Mouse (Mus musculus) right cerebral cortex, postnatal 36 days (tissue): ENCODE measurements around the gene Scn2a.
"Not testable (repeated sequence)": the region's sequence is repeated elsewhere in the genome, so short reads cannot be mapped to it uniquely, and the experiment has no call there.

Experiments
- DNase-seq, 2 experiments: peaks; one replicate each; pipeline ENCODE4 v3.0.0; 2022; ENCODE audit warnings: low spot score in 2 of 2, mixed read lengths in 1 of 2

Gene Scn2a

GRCm38 (mm10) chr2:65695061-65695460 is 74.5 kb downstream of the Scn2a start:
- no peak for DNase-seq

- DNase-seq, result no peak
Measured at GRCm38 (mm10) chr2:65700246-65700645, 79.7 kb downstream of the Scn2a start.

DNA sequence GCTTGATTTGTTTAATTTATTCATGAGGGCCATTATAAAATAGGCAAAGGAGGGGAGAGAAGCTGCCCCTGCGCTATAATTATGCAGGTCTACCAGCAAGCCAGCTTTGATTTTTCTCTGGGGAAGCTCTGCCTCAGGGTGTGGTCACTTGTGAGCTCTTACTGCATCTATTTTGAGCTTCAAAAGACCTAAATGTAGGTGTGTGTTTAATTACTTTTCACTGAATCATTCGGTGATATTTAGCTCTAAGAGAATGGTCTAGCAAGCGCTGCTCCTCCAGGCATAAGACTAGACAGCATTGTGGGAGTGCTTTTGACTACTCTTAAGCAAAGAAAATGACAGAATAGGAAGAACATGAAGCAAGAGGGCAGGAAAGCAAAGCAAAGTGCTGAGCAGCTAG is 80.6 kb downstream of the Scn2a start:
- DNase-seq, result peak in 1 of 2 experiments; percentile 27

DNA sequence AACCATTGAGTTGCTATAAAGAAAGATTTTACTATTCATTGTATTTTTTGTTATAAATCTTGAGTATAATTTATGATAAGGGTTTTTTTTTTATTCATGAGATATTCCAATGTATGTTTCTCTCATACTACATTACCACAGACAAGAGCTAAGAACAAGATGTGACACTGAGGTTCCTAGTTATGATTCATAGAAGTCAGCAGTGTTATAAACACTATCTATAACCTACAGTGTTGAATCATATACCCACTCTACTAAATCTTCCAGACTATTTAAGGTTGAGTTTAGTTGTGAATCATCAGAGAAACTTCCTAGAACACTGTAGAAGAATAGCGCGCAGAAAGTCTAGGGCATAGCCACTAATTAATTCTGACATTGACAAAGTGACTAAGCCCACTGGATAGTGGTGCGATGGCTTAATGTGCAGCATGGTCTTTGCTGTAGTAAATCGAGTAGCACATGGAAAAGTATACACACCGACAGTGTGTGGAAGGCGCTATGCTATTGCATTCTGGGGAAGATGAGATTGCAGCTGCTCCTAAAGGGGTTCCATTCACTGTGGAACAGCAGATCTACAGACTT is 101.7 kb downstream of the Scn2a start:
- DNase-seq, result no peak

DNA sequence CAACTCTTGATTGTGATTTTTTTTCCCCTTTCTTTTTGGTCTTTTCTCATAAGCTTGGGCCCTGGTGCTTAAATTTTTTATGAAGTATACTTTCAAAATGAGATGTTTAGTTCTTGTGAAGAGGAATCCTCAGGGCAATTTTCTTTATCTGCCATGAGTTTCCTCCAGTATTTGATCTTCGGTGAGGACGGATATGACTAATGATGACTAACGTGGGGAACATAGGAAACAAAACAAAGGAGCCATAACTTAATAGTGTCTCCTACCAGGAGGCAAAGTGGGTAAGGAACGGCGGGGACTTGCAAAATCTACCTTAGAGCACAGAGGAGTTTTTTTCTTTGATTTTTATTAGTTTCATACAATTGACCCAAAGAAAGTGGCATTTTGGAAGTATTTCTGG is 124.8 kb downstream of the Scn2a start:
- DNase-seq, result no peak

- no peak for DNase-seq
Measured at GRCm38 (mm10) chr2:65782442-65782841, 161.9 kb downstream of the Scn2a start.

DNA sequence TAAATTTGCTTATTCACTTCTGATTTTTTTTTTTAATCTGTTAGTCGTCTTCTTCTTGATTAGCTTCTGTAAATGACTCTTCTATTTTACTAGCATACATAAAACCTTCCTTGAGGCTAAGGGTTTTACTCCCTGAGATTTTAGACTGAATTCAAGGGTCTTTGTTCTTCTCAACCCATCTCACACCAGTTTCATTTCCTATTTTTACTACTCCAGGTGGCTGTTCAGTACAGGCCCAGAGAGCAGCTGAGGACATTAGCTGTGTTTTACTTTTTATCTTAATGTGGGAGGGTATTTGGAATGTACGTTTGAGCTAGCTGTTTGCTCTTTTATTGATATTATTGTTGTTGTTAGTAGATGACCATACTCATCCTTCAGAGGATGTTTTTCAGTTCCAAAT is 162.8 kb downstream of the Scn2a start:
- no peak for DNase-seq

DNA sequence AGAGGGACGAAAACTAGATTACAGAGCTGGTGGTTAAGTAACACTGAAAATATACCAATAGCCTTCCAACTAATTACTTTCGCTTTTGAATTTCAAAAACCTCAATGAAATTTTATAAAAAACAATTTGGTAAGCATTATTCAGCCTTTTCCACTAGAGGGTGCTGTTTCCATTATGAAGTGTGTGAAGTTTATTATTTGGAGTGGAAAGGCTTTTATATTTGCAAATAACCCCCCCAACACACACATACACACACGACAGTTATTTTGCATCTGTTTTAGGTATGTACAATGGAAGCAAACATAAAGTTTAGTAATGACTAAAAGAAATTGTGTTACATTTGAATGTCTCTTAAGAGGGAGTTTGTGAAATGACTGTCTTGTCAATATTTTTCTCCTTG is 171.9 kb downstream of the Scn2a start:
- DNase-seq, result no peak

DNA sequence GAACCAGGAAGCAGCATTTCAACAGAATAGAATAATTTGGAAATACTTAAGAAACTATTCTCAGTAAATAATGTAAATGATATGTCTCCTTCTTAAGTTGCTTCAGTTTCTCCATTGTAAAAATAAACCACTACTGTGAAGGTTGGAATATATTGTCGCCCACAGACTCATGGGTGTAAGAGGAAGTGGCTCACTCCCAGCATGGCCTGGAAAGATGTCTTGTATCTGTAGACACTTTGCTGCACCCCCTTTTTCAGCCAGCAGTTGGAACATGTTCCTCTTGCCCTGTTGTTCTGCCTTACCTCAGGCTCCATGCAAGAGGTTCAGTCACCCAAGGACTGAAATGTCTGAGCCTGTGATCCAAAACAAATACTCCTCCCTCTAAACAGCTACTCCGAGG is 173.0 kb downstream of the Scn2a start:
- no peak for DNase-seq

DNA sequence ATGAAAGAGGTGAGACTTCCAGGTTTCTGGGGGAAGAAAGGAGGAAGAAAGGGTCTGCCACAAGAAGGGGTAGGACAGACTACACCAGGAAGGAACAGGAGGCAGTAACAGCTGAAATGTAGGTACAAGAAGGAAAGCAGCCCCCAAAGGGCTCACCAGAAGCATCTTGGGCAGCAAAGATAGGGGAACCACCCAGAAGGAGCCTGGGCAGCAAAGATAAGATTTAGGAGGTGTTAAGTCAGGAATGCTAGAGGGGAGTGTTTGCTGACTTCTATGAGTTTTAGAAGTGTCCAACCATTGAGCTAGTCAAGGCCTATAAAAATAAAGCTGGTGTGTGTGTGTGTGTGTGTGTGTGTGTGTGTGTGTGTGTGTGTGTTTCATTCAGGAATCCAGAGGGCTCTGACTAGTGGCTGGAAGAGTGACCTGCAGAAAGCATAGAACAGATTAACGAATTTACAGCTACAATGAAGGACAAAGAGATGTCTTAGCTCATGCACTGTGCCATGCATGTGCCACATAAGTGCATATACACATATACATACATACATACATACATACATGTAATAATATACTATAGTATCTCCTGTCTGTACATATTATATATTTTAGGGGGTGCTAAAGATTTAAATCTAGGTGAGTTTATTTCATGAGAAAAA is 180.6 kb downstream of the Scn2a start:
- DNase-seq, result no peak

- DNase-seq, result no peak
Measured at GRCm38 (mm10) chr2:65806556-65806955, 186.0 kb downstream of the Scn2a start.

DNA sequence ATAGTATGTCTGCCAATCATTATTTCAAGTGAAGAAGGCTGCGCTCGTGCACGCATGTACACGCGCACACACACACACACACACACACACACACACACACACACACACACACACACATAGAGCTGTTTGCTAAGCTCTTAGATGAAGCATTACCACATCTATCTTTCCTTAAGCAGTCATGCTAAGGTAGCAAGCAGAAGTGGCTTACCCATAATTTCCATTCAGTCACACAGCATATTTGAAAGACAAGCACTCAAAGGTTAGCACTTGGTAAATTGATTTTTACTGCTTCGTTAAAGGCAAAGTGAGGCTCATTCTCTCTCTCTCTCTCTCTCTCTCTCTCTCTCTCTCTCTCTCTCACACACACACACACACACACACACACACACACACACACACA is 190.6 kb downstream of the Scn2a start:
- DNase-seq, result not testable (repeated sequence)
